8 mouse cellular contexts compared by ENCODE assay signal in the genomic region with DNA sequence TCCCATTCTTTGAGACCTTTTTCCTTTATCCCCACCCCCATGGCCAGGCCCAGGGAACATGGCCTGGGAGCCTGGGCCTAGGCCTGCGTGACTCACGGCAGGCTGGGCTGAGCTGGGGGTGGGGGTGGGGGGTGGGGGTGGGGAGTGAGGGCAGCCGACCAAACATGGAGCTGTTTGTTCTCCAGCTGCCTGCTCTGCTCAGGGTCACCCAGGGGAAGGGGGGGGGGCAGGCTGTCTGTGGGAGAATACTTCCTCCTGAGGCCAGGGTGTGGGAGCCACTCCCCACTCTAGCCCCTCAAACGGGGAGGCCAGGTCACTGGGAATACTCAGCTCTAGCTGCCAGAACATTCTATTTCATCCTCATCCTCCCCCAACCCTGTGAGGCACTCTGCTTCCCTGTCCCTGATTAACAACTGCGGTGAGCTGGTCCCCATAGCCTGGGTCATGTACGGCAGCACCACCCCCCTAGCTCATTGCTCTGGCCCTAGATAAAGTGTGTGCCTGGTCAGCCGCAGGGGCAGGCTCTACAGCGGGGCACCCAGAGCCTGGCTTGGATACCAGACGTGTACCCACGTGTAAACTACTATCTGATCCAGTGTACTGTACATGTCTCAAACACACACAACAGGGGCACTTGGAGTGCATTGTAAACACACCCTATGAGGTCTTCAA. TPM values are rescaled to one million over a fixed set of nuclear protein-coding genes. Genes with fewer than 3 reads are reported as not detected.
DNase-seq lines count a peak whose midpoint lies in the region; ATAC-seq lines count a peak whose summit lies in the region.
"Had no signal": no experiment of that assay in that cellular context is flagged by ENCODE, and none has a peak within 500 bp of the region (broad histone marks: within the 10 kb centered on the region; RNA-seq: fewer than 3 reads in every experiment).

No protein-coding gene starts in this region.

- 2% methylated on average over 10 of the region's 10 CpGs for WGBS in heart, embryonic 14.5 days
- 6% methylated on average over 10 of the region's 10 CpGs for WGBS in liver, embryonic 13.5 days (ENCODE audit: insufficient replicate concordance)

- H3K4me3 ChIP-seq in heart, embryonic 14.5 days (ENCODE audit: control insufficient read depth in 1 of 2, insufficient read depth in 1 of 2, low read depth in 1 of 2, low read length in 2 of 2) = no peak overlapping the region
- no peak overlapping the region for H3K4me3 ChIP-seq in liver, embryonic 13.5 days (replicated peaks)

- H3K36me3 ChIP-seq in heart, embryonic 14.5 days (ENCODE audit: control insufficient read depth, insufficient read depth, low read length) = 0 out of 2 replicates have a peak, but pooled peaks cover 4% of the 10 kb centered on the region
- H3K36me3 ChIP-seq in liver, embryonic 13.5 days = no peaks in the 10 kb centered on the region

- intact Hi-C loops in left cerebral cortex, postnatal 14 days (cut with DNase I) = no loop called here

- peak; percentile 38 for DNase-seq in ovary, postnatal 36 days (ENCODE audit: low spot score)
- no peak for DNase-seq in ovary, postnatal 14 days (ENCODE audit: low spot score)
- no peak for DNase-seq in liver, embryonic 13.5 days
- DNase-seq in yolk sac, embryonic 10.5 days (ENCODE audit: low spot score) = peak; percentile 36
- DNase-seq in left cerebral cortex, postnatal 14 days (ENCODE audit: low spot score in 2 of 2) = no peak
- DNase-seq in thymus, postnatal 25 days = no peak

- H3K27ac ChIP-seq in heart, embryonic 14.5 days (replicated peaks in 1 of 2; ENCODE audit: control insufficient read depth in 1 of 2, insufficient read depth in 1 of 2, low read depth in 2 of 2, low read length in 2 of 2) = peak overlapping the region; percentile 60 to 69
- H3K27ac ChIP-seq in liver, embryonic 13.5 days = peak overlapping the region; percentile 23; the same call in 1 of the 2 replicates

- no peaks in the 10 kb centered on the region for H3K27me3 ChIP-seq in heart, embryonic 14.5 days (ENCODE audit: control insufficient read depth, insufficient read depth, low read length)
- no peaks in the 10 kb centered on the region for H3K27me3 ChIP-seq in liver, embryonic 13.5 days

- peaks cover 50 to 59% of the 10 kb centered on the region in 2 experiments for H3K4me1 ChIP-seq in heart, embryonic 14.5 days (ENCODE audit: control insufficient read depth in 2 of 2, insufficient read depth in 2 of 2, low read length in 2 of 2)
- H3K4me1 ChIP-seq in liver, embryonic 13.5 days (replicated peaks) = peaks cover 26% of the 10 kb centered on the region

- peak overlapping the region; percentile 9; the same call in 1 of the 2 replicates for H3K4me2 ChIP-seq in heart, embryonic 14.5 days (ENCODE audit: low read length)
- H3K4me2 ChIP-seq in liver, embryonic 13.5 days = no peak overlapping the region

- H3K9ac ChIP-seq in heart, embryonic 14.5 days (ENCODE audit: low read length) = peak overlapping the region; percentile 35
- no peak overlapping the region for H3K9ac ChIP-seq in liver, embryonic 13.5 days

- no peaks in the 10 kb centered on the region for H3K9me3 ChIP-seq in heart, embryonic 14.5 days (ENCODE audit: control insufficient read depth, low read length)
- no peaks in the 10 kb centered on the region for H3K9me3 ChIP-seq in liver, embryonic 13.5 days (replicated peaks)

- peak; percentile 11; the same call in 1 of the 2 replicates for ATAC-seq in heart, embryonic 14.5 days (ENCODE audit: insufficient number of reproducible peaks, insufficient read depth, low FRiP score, low read depth)
- peak; percentile 67 for ATAC-seq in liver, embryonic 13.5 days (ENCODE audit: low read depth)

RNA-seq across cellular contexts. Expression of a gene that starts 28.2 kb away (rescaled TPM):
- 8.8 and 9.9 TPM in 2 replicates for polyA plus RNA-seq in heart, embryonic 14.5 days (2014; fragmentation: Nextera tagmentation; extraction: Ambion mirVana)
- polyA plus RNA-seq in liver, embryonic 13.5 days (2015; fragmentation: Nextera tagmentation; extraction: Ambion mirVana) = 0.39 and 0.66 TPM in 2 replicates
- total RNA-seq in left cerebral cortex, postnatal 14 days (2021) = 10 to 100 TPM; 42.1 to 43.2 TPM

RNA-seq across cellular contexts. Expression of a gene that starts 36.3 kb away (rescaled TPM):
- polyA plus RNA-seq in heart, embryonic 14.5 days (2014; fragmentation: Nextera tagmentation; extraction: Ambion mirVana) = 0.57 and 0.74 TPM in 2 replicates
- polyA plus RNA-seq in liver, embryonic 13.5 days (2015; fragmentation: Nextera tagmentation; extraction: Ambion mirVana) = 0.48 and 0.81 TPM in 2 replicates
- total RNA-seq in left cerebral cortex, postnatal 14 days (2021) = not detected
- total RNA-seq: heart, postnatal 10 days had no signal

RNA-seq across cellular contexts. Expression of a gene that starts 39.3 kb away (rescaled TPM):
- 1.4 and 1.7 TPM in 2 replicates for polyA plus RNA-seq in heart, embryonic 14.5 days (2014; fragmentation: Nextera tagmentation; extraction: Ambion mirVana)
- 0.25 TPM in 1 of 2 replicates, not detected in the other for polyA plus RNA-seq in liver, embryonic 13.5 days (2015; fragmentation: Nextera tagmentation; extraction: Ambion mirVana)
- under 1 TPM in 1 of 2 experiments, not detected in 1; 0.26 TPM for total RNA-seq in left cerebral cortex, postnatal 14 days (2021)

RNA-seq across cellular contexts. Expression of a gene that starts 49.1 kb away (rescaled TPM):
- polyA plus RNA-seq in heart, embryonic 14.5 days (2014; fragmentation: Nextera tagmentation; extraction: Ambion mirVana) = 0.47 and 0.55 TPM in 2 replicates
- not detected in 2 replicates for polyA plus RNA-seq in liver, embryonic 13.5 days (2015; fragmentation: Nextera tagmentation; extraction: Ambion mirVana)
- 1 to 10 TPM; 1.5 to 3.8 TPM for total RNA-seq in left cerebral cortex, postnatal 14 days (2021)
- total RNA-seq: heart, postnatal 10 days had no signal

RNA-seq across cellular contexts. Expression of a gene that starts 60.0 kb away (rescaled TPM):
- 0.18 TPM in 1 of 2 replicates, not detected in the other for polyA plus RNA-seq in heart, embryonic 14.5 days (2014; fragmentation: Nextera tagmentation; extraction: Ambion mirVana)
- not detected in 2 replicates for polyA plus RNA-seq in liver, embryonic 13.5 days (2015; fragmentation: Nextera tagmentation; extraction: Ambion mirVana)
- total RNA-seq in left cerebral cortex, postnatal 14 days (2021) = not detected

Comparison
In these comparisons a context has a peak if more than half of its experiments do, and no peak if none do; other contexts are left out.
1. DNase-seq: peak in ovary, postnatal 36 days (single experiment) and yolk sac, embryonic 10.5 days (single experiment); none in ovary, postnatal 14 days (single experiment), liver, embryonic 13.5 days (single experiment), left cerebral cortex, postnatal 14 days (0 of 2) and thymus, postnatal 25 days (single experiment).